Mouse (Mus musculus) liver, embryonic 16.5 days (tissue): Measurements from ENCODE around the gene Arhgap27. TPM values are rescaled to one million over a fixed set of nuclear protein-coding genes. Genes with fewer than 3 reads are reported as not detected.
A peak's percentile ranks its signal among the peaks of the same experiment; 100 is the strongest.

Experiments
- ATAC-seq: fragments of 200-750 bp; cut with Nextera tagmentation; 2 replicates; pipeline ENCODE4 v1.8.0; 2017; ENCODE audit warnings: low read depth, mild to moderate bottlenecking, moderate number of reproducible peaks, moderate library complexity
- H3K27ac ChIP-seq: fragments of 300-500 bp; sonication (generic); 2 replicates; pipeline ENCODE4 v1.5.1; 2014; ENCODE audit warnings: mild to moderate bottlenecking, low read length
- H3K27me3 ChIP-seq: fragments of 300-500 bp; sonication (generic); 2 replicates; pipeline ENCODE4 v1.6.1; 2014; ENCODE audit warnings: low read depth, low read length, mixed read lengths; ENCODE audit not compliant: control insufficient read depth, insufficient read depth
- H3K36me3 ChIP-seq: fragments of 300-500 bp; sonication (generic); 2 replicates; pipeline ENCODE4 v1.6.1; 2014; ENCODE audit warnings: mild to moderate bottlenecking; ENCODE audit not compliant: control insufficient read depth, insufficient read depth
- H3K4me1 ChIP-seq: fragments of 300-500 bp; sonication (generic); 2 replicates; pipeline ENCODE4 v1.6.1; 2014; ENCODE audit warnings: low read depth, low read length, mixed read lengths; ENCODE audit not compliant: control insufficient read depth
- H3K4me2 ChIP-seq: fragments of 300-500 bp; sonication (generic); 2 replicates; pipeline ENCODE4 v1.6.1; 2014; ENCODE audit warnings: low read depth, low read length, mixed read lengths
- H3K4me3 ChIP-seq: fragments of 300-500 bp; sonication (generic); 2 replicates; pipeline ENCODE4 v1.5.1; 2014; ENCODE audit warnings: low read depth, mild to moderate bottlenecking, low read length
- H3K9ac ChIP-seq: fragments of 300-500 bp; sonication (generic); 2 replicates; pipeline ENCODE4 v1.6.1; 2014; ENCODE audit warnings: low read depth, low read length
- H3K9me3 ChIP-seq: fragments of 300-500 bp; sonication (generic); replicated peaks from 2 replicates; pipeline ENCODE4 v1.6.1; 2016; ENCODE audit warnings: low read length; ENCODE audit not compliant: control insufficient read depth
- WGBS: fragments of 180-500 bp; shearing (Covaris S2); extraction: QIAGEN DNeasy Blood & Tissue Kit; methylation state at CpG from one replicate; pipeline ENCODE4 v1.1.7; 2014; ENCODE audit not compliant: insufficient replicate concordance; 5-methylcytosine and 5-hydroxymethylcytosine counted together
- polyA plus RNA-seq: library from polyadenylated mRNA; unstranded; fragments of >200 nt; fragmentation: Nextera tagmentation; extraction: Ambion mirVana; gene quantifications from 2 replicates; pipeline ENCODE4 v1.2.1, GENCODE M21; 2015

The Arhgap27 gene
- polyA plus RNA-seq, 1 experiment from 2014 or later, result 3.8 TPM

DNA sequence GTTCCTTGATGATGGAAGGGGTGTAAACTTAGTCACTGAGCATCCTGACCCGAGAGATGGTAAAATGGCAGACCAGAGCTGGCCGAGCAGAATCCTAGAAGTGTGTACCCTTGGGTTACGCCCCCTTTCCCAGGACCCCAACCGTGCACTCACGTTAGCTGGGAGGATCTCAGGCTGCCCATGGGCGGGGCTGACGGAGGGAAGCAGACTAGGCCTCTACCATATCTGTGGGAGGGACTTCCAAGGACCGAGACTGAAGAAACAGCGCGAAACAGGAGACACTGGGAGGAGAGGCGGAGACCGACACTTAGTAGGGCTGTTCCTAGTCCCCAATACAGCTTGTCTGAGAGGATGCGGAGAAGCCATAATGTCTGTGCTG lies 1.4 kb downstream of the Arhgap27 start:
- peak overlapping the region; percentile 70 for H3K4me2 ChIP-seq
- 2% methylated on average over 13 of the region's 13 CpGs for WGBS
- H3K9ac ChIP-seq, result no peak overlapping the region
- H3K27ac ChIP-seq, result no peak overlapping the region
- H3K27me3 ChIP-seq, result peaks cover 52% of the 10 kb centered on the region
- no peak for ATAC-seq
- H3K4me1 ChIP-seq, result peaks cover 18% of the 10 kb centered on the region
- peak overlapping the region; percentile 51 for H3K4me3 ChIP-seq
- no peaks in the 10 kb centered on the region for H3K36me3 ChIP-seq
- no peaks in the 10 kb centered on the region for H3K9me3 ChIP-seq

DNA sequence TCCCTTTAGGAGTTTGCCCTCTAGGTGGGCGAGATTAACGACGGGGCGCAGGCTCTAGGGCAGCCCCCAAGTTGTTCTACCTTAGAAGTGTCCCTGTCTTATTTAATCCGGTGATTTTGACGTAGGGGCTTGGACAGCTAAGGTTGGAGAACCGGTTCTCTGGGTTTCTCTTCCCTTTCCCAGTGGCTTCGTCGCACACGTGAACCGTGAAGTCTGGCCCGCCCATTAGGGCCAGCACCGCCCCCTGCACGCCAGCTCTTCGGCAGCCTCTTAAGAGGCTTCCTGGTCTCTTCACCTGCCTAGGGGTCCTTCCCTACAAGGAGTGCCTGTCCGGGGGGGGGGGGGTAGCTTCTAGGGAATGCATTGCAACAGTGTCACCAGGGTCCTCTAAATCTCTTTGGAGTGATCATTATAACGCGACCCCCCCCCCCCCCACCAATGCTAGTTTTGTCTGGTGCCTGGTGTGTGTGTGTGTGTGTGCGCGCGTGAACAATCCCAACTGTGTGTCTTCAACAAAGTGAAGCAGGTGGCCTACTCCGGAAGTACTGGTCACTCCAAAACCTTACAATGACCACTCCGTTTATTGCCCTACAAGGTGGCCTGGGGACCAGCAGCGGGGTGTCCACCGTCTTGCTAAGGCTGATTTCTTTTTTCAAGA lies 2.0 kb downstream of the Arhgap27 start:
- peaks cover 52% of the 10 kb centered on the region for H3K27me3 ChIP-seq

DNA sequence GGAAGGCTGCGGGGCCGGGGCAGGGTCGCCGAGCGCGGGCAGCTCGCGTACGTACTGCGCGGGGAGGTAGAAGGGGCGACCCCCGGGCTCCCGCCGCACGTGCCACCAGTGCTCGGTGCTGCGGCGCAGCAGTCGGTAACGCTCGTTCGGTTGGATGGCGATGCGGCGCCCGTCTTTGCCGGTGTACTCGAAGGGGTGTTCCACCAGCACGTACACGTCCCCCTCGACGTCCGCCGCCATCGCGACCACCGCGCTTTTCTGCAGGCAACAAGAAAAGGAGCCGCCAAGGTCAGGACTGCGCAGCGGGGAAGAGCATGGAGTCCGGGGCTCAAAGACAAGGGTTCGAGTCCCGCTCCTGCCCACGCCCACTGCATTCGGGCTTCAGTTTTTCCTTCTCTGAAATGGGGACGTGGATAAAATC lies 2.8 kb downstream of the Arhgap27 start:
- peak overlapping the region; percentile 70 for H3K4me2 ChIP-seq
- H3K27me3 ChIP-seq, result peaks cover 52% of the 10 kb centered on the region
- ATAC-seq, result no peak
- H3K27ac ChIP-seq, result no peak overlapping the region
- peak overlapping the region; percentile 49 for H3K4me3 ChIP-seq
- H3K4me1 ChIP-seq, result peaks cover 18% of the 10 kb centered on the region
- H3K9ac ChIP-seq, result peak overlapping the region; percentile 4; the same call in 1 of the 2 replicates
- H3K9me3 ChIP-seq, result no peaks in the 10 kb centered on the region
- H3K36me3 ChIP-seq, result no peaks in the 10 kb centered on the region
- 5% methylated on average over 48 of the region's 48 CpGs for WGBS

More for the DNA sequence above, 2.0 kb downstream of the Arhgap27 start:
- WGBS, result 8% methylated on average over 25 of the region's 25 CpGs
- Histone ChIP-seq H3K4me1 (peaks cover 18% of the 10 kb centered on the region), H3K36me3 (no peaks in the 10 kb centered on the region), H3K9ac (no peak overlapping the region), H3K27ac (no peak overlapping the region), H3K9me3 (no peaks in the 10 kb centered on the region), H3K4me3 (peak overlapping the region; percentile 49), H3K4me2 (peak overlapping the region; percentile 70)
- no peak for ATAC-seq

DNA sequence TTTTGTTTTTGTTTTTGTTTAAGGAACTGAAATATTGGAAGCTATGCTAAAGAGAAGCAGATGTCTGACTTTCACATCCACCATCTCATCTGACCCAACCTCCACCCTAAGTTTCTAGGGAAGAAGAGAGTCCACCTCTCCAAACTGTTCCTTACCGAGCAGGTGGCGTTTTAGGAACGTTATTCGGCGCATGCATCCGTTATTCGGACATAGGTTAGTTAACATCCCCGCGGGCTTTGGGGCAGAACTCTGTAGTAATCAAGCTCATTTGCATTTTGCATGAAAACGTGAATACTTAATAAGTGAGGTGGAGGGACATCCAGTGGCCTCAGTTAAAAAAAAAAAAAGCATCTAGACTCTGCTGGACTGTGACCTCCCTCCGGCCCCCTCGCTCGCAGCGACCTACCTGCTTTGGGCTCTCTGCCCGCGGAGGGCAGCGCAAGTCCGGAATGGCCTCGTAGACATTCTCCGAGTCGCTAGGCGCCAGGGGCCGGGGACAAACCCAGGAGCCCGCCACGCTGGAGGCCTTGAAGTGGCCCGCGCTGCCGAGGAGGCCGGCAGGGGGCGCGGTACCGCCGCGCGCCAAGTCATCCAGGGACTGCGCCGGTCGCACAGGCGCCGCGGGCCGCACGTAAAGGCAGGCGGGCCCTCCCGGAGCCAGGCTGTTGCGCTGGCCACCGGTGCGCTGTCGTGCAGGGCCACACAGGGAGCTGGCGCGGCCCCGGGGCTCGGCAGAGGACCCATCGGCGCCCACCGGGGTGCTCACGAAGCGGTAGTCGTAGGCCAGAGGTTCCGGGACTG lies 3.5 kb downstream of the Arhgap27 start:
- no peaks in the 10 kb centered on the region for H3K36me3 ChIP-seq
- H3K4me1 ChIP-seq, result peaks cover 18% of the 10 kb centered on the region
- peak; percentile 68 for ATAC-seq
- WGBS, result 3% methylated on average over 60 of the region's 60 CpGs
- peak overlapping the region; percentile 49 for H3K4me3 ChIP-seq
- H3K27me3 ChIP-seq, result peaks cover 52% of the 10 kb centered on the region
- H3K9ac ChIP-seq, result peak overlapping the region; percentile 24; the same call in 1 of the 2 replicates
- peak overlapping the region; percentile 70 for H3K4me2 ChIP-seq
- H3K9me3 ChIP-seq, result no peaks in the 10 kb centered on the region
- H3K27ac ChIP-seq, result no peak overlapping the region

DNA sequence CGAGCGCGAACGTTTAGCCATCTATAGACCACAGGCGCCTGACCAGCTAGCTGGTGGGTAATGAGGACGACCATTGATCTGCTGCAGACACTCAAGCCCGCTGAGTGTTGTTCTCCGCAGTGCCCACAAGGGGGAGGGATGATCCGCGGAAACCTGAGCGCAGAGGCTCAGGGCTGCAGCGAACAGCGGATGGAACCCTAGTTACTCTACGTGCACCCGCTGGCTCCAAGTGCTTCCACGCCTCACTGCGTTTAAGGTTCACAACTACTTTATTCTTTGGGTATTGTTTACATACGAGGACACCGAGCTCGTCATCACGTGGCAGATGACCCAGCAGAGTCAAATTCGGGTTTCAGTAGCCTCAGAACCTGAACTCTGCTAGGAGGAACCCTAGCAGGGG lies 4.4 kb downstream of the Arhgap27 start:
- Histone ChIP-seq H3K4me2 (no peak overlapping the region), H3K9ac (no peak overlapping the region), H3K27me3 (peaks cover 50% of the 10 kb centered on the region), H3K9me3 (no peaks in the 10 kb centered on the region), H3K4me1 (peaks cover 18% of the 10 kb centered on the region), H3K36me3 (no peaks in the 10 kb centered on the region), H3K27ac (no peak overlapping the region), H3K4me3 (peak overlapping the region; percentile 23; the same call in 1 of the 2 replicates)
- WGBS, result 1% methylated on average over 22 of the region's 22 CpGs
- ATAC-seq, result no peak; the same call in 1 of the 2 replicates

DNA sequence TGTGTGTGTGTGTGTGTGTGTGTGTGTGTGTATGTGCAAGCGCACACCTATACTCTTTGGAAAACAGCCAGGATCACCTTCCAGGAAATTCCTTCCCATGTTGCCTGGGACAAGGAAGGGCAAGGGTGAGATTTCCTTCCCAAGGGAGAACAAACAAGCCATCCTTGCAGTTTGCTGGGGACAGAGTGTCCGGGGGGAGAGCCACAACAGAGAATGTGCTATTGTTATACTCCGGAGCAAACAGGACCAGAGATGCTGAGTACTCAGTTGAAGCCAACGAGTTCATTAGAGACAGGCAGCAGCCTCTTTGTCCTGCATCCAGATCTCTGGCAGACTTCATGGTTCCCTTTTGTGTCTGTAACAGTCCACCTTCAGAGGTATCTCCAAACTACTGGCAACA lies 5.2 kb downstream of the Arhgap27 start:
- peaks cover 41% of the 10 kb centered on the region for H3K27me3 ChIP-seq
- WGBS, result 57% methylated on average over 4 of the region's 4 CpGs

DNA sequence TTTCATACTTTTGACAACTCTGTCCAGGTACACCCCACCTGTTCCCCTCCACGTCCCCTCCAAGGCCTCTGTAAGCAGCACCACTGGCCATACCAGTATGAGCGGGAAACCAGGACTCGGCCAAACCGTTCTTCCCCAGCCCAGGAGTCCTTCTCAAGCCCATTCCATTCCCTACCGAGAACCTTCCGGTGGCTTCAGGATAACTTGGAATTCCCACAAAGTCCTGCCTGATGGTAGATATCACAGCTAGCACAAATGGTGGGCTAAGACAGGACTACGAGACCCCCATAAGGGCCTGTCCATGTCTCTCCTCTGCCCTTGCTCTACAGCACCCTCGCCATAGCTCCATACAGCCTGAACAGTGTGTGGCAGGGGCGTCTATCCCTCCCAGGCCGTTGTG lies 5.8 kb downstream of the Arhgap27 start:
- Histone ChIP-seq H3K4me1 (peaks cover 18% of the 10 kb centered on the region), H3K4me3 (no peak overlapping the region), H3K36me3 (no peaks in the 10 kb centered on the region), H3K4me2 (no peak overlapping the region), H3K27ac (no peak overlapping the region), H3K27me3 (peaks cover 35% of the 10 kb centered on the region), H3K9me3 (no peaks in the 10 kb centered on the region), H3K9ac (no peak overlapping the region)
- ATAC-seq, result no peak
- 77% methylated on average over 10 of the region's 10 CpGs for WGBS

More for the DNA sequence above, 5.2 kb downstream of the Arhgap27 start:
- H3K27ac ChIP-seq, result no peak overlapping the region
- H3K4me2 ChIP-seq, result no peak overlapping the region
- no peak overlapping the region for H3K4me3 ChIP-seq
- no peaks in the 10 kb centered on the region for H3K9me3 ChIP-seq
- H3K9ac ChIP-seq, result no peak overlapping the region
- peaks cover 18% of the 10 kb centered on the region for H3K4me1 ChIP-seq
- H3K36me3 ChIP-seq, result no peaks in the 10 kb centered on the region
- no peak for ATAC-seq

DNA sequence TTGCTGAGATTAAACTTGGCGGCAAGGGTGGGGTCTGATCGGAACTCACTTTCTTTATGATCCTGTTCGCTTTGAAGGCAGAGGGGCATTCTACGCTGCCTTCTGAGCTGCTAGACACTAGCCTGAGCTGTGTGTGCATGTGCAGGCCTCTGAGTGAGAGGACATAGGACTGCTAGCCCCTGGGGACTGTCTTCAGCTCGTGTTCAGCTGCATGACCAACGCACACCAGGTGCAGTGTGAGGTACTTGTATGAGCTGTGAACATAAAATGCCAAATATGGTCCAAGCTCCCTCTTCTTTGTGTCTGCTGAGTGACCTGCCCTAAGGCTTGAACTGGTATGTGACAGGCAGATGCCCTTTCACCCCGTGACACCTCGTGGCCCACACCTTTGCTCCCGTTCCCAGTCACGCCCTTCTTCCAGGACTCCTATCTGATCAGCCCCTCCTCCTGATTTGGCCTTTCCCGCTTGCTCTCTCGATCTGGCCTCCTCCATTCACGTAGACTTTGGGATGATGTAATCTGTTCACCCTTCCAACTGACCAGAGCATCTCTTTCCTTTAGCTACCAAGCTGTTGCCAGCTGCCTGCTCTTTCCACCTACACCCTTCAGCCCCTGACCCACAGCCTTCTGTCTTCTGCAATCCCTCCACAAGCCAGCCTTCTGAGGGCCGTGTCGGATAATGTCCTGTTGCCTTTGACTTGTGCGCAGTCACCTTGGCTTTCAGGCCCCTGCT lies 6.4 kb downstream of the Arhgap27 start:
- H3K27ac ChIP-seq, result no peak overlapping the region
- WGBS, result 67% methylated on average over 16 of the region's 16 CpGs
- H3K27me3 ChIP-seq, result peaks cover 29% of the 10 kb centered on the region
- no peak for ATAC-seq
- no peak overlapping the region for H3K9ac ChIP-seq
- no peak overlapping the region for H3K4me2 ChIP-seq
- H3K4me1 ChIP-seq, result peaks cover 15% of the 10 kb centered on the region
- H3K36me3 ChIP-seq, result no peaks in the 10 kb centered on the region
- H3K9me3 ChIP-seq, result no peaks in the 10 kb centered on the region
- no peak overlapping the region for H3K4me3 ChIP-seq
